8 mouse cellular contexts compared by ENCODE assay signal in the genomic region with DNA sequence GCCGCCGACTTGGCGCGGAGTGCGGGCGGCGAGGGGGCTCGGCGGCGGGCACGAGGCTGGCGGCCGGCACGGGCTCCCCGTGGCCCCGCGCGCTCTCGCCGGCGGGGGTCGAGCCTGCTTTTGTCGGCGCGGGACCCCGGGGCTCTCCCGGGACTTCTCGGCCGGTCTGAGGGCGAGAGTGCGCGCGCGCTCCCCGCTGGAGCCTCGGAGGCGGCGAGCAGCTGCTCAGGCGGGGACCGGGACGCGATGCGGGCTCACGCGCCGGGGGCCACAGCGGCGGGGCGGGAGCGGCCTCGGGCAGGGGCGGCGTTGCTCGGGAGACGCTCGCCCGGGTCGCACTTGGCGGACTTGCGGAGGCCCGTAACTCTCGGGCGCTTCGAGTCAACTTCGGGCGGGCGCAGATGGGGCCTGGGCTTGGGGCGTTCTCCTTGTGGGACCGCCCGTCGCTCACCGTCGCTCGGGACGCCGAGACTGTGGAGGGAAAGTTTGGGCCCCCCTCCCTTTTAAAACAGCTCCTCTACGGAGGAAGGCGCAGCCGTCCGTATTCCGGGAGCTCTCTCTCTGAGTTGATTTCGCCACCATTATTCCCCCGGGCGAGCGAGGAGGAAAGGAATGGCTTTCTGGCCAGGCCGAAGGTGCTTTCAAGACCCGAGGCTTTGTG. TPM values are rescaled to one million over a fixed set of nuclear protein-coding genes. Genes with fewer than 3 reads are reported as not detected.
DNase-seq lines count a peak whose midpoint lies in the region; ATAC-seq lines count a peak whose summit lies in the region.

No protein-coding gene starts in this region.

- peak overlapping the region; percentile 98 for H3K4me2 ChIP-seq in intestine, embryonic 16.5 days (ENCODE audit: low read depth, low read length)
- H3K4me2 ChIP-seq in limb, embryonic 12.5 days = peak overlapping the region; percentile 95
- peak overlapping the region; percentile 99 for H3K4me2 ChIP-seq in midbrain, embryonic 16.5 days (ENCODE audit: low read length)
- H3K4me2 ChIP-seq in stomach, embryonic 14.5 days (replicated peaks; ENCODE audit: low read depth, low read length) = peak overlapping the region; percentile 82

- H3K4me3 ChIP-seq in megakaryocyte, embryonic 14.5 days (replicated peaks) = peak overlapping the region; percentile 90
- H3K4me3 ChIP-seq in intestine, embryonic 16.5 days (ENCODE audit: low read length) = peak overlapping the region; percentile 75
- H3K4me3 ChIP-seq in limb, embryonic 12.5 days (replicated peaks) = peak overlapping the region; percentile 91
- H3K4me3 ChIP-seq in midbrain, embryonic 16.5 days (ENCODE audit: low read depth, low read length) = peak overlapping the region; percentile 91
- peak overlapping the region; percentile 73 for H3K4me3 ChIP-seq in stomach, embryonic 14.5 days (ENCODE audit: low read depth, low read length)

- H3K9me3 ChIP-seq in megakaryocyte, embryonic 14.5 days = peaks cover 5% of the 10 kb centered on the region
- H3K9me3 ChIP-seq in intestine, embryonic 16.5 days (ENCODE audit: control insufficient read depth, low read length) = no peaks in the 10 kb centered on the region
- H3K9me3 ChIP-seq in limb, embryonic 12.5 days = no peaks in the 10 kb centered on the region
- no peaks in the 10 kb centered on the region for H3K9me3 ChIP-seq in midbrain, embryonic 16.5 days (replicated peaks; ENCODE audit: control insufficient read depth, low read length, poor library complexity, severe bottlenecking)
- no peaks in the 10 kb centered on the region for H3K9me3 ChIP-seq in stomach, embryonic 14.5 days (ENCODE audit: control insufficient read depth, low read depth, low read length)

- peak overlapping the region; percentile 82 for H3K27ac ChIP-seq in intestine, embryonic 16.5 days (ENCODE audit: low read length)
- H3K27ac ChIP-seq in limb, embryonic 12.5 days = peak overlapping the region; percentile 99
- H3K27ac ChIP-seq in midbrain, embryonic 16.5 days (ENCODE audit: low read length) = peak overlapping the region; percentile 90
- peak overlapping the region; percentile 95 for H3K27ac ChIP-seq in stomach, embryonic 14.5 days (ENCODE audit: low read length)

- peaks cover 21% of the 10 kb centered on the region for H3K4me1 ChIP-seq in megakaryocyte, embryonic 14.5 days
- H3K4me1 ChIP-seq in intestine, embryonic 16.5 days (ENCODE audit: control insufficient read depth, insufficient read depth, low read length) = peaks cover 6% of the 10 kb centered on the region
- H3K4me1 ChIP-seq in limb, embryonic 12.5 days (replicated peaks) = peaks cover 15% of the 10 kb centered on the region
- peaks cover 8% of the 10 kb centered on the region for H3K4me1 ChIP-seq in midbrain, embryonic 16.5 days (ENCODE audit: control insufficient read depth, insufficient read depth, low read length)
- H3K4me1 ChIP-seq in stomach, embryonic 14.5 days (ENCODE audit: control insufficient read depth, insufficient read depth, low read length) = no peaks in the 10 kb centered on the region; the same call in 1 of the 2 replicates

- no peak for ATAC-seq in megakaryocyte, adult 5-6 weeks (ENCODE audit: poor library complexity, severe bottlenecking)
- peak; percentile 47 for ATAC-seq in intestine, embryonic 16.5 days
- peak; percentile 9; the same call in 1 of the 2 replicates for ATAC-seq in limb, embryonic 12.5 days (ENCODE audit: insufficient number of reproducible peaks, insufficient read depth, low FRiP score, low TSS enrichment, low read depth)
- peak; percentile 36 for ATAC-seq in midbrain, embryonic 16.5 days
- ATAC-seq in stomach, embryonic 14.5 days (ENCODE audit: insufficient number of reproducible peaks, insufficient read depth, low FRiP score, low read depth) = peak; percentile 34; the same call in 1 of the 2 replicates

- WGBS in intestine, embryonic 16.5 days = under 1% methylated on average over 81 of the region's 87 CpGs
- WGBS in limb, embryonic 12.5 days = under 1% methylated on average over 55 of the region's 87 CpGs
- WGBS in midbrain, embryonic 16.5 days = under 1% methylated on average over 62 of the region's 87 CpGs
- under 1% methylated on average over 77 of the region's 87 CpGs for WGBS in stomach, embryonic 14.5 days

- peaks cover 87% of the 10 kb centered on the region for H3K27me3 ChIP-seq in megakaryocyte, embryonic 14.5 days (replicated peaks)
- H3K27me3 ChIP-seq in intestine, embryonic 16.5 days (replicated peaks; ENCODE audit: control insufficient read depth, insufficient read depth, low read length) = peaks cover 5% of the 10 kb centered on the region; the same call in 1 of the 2 replicates
- peaks cover 4% of the 10 kb centered on the region; the same call in 1 of the 2 replicates for H3K27me3 ChIP-seq in limb, embryonic 12.5 days
- peaks cover 2% of the 10 kb centered on the region; the same call in 1 of the 2 replicates for H3K27me3 ChIP-seq in midbrain, embryonic 16.5 days (ENCODE audit: control insufficient read depth, insufficient read depth, low read depth, low read length)
- no peaks in the 10 kb centered on the region for H3K27me3 ChIP-seq in stomach, embryonic 14.5 days (ENCODE audit: control insufficient read depth, insufficient read depth, low read length)

- H3K9ac ChIP-seq in intestine, embryonic 16.5 days (ENCODE audit: low read depth, low read length) = peak overlapping the region; percentile 75
- H3K9ac ChIP-seq in limb, embryonic 12.5 days (replicated peaks) = peak overlapping the region; percentile 92
- peak overlapping the region; percentile 75 for H3K9ac ChIP-seq in midbrain, embryonic 16.5 days (ENCODE audit: low read depth, low read length)
- H3K9ac ChIP-seq in stomach, embryonic 14.5 days (replicated peaks; ENCODE audit: low read depth, low read length) = peak overlapping the region; percentile 73

- DNase-seq in embryo, embryonic 9.5 days (ENCODE audit: extremely low spot score) = peak; percentile 76
- DNase-seq in gastrocnemius, postnatal 4 days (ENCODE audit: low spot score in 2 of 2) = peak; percentile 39 to 44

- H3K36me3 ChIP-seq in megakaryocyte, embryonic 14.5 days (replicated peaks; ENCODE audit: low read length) = no peaks in the 10 kb centered on the region
- H3K36me3 ChIP-seq in intestine, embryonic 16.5 days (ENCODE audit: control insufficient read depth, insufficient read depth, low read length) = no peaks in the 10 kb centered on the region
- no peaks in the 10 kb centered on the region for H3K36me3 ChIP-seq in limb, embryonic 12.5 days
- H3K36me3 ChIP-seq in midbrain, embryonic 16.5 days (ENCODE audit: control insufficient read depth, insufficient read depth, low read length) = no peaks in the 10 kb centered on the region
- H3K36me3 ChIP-seq in stomach, embryonic 14.5 days (ENCODE audit: control insufficient read depth, insufficient read depth, low read length) = no peaks in the 10 kb centered on the region

RNA-seq across cellular contexts. Expression of gene Cecr2, which starts 0.7 kb away (rescaled TPM):
- polyA plus RNA-seq in megakaryocyte, embryonic 14.5 days (2012; ENCODE audit: insufficient read depth, low replicate concordance) = not detected in 2 replicates
- 0.25 and 0.55 TPM in 2 replicates for total RNA-seq in megakaryocyte, adult 5-6 weeks (2015)
- total RNA-seq in megakaryocyte, adult 5-6 weeks (2017) = 1.7 and 2.4 TPM in 2 replicates
- total RNA-seq in gastrocnemius, postnatal 4 days (2021) = 10 to 100 TPM; 14.4 to 18.9 TPM
- 0.54 and 0.61 TPM in 2 replicates for polyA plus RNA-seq in intestine, embryonic 16.5 days (2015; fragmentation: Nextera tagmentation; extraction: Ambion mirVana)
- polyA plus RNA-seq in limb, embryonic 12.5 days (2016; fragmentation: Nextera tagmentation; extraction: Ambion mirVana) = 6.2 and 8.5 TPM in 2 replicates
- polyA plus RNA-seq in midbrain, embryonic 16.5 days (2015; fragmentation: Nextera tagmentation; extraction: Ambion mirVana) = 1.3 and 1.6 TPM in 2 replicates
- 2.3 and 3.3 TPM in 2 replicates for polyA plus RNA-seq in stomach, embryonic 14.5 days (2014; fragmentation: Nextera tagmentation; extraction: Ambion mirVana)
